Mouse (Mus musculus) bone marrow macrophage, adult 2 months (primary cell): ENCODE results near the gene Ahnak2. TPM values are rescaled to one million over a fixed set of nuclear protein-coding genes. Genes with fewer than 3 reads are reported as not detected.
A peak's percentile ranks its signal among the peaks of the same experiment; 100 is the strongest.

Source experiments
- H3K27ac ChIP-seq: 2 replicates; pipeline ENCODE4 v1.5.1; 2012; ENCODE audit warnings: low read depth, low read length; ENCODE audit not compliant: insufficient read depth
- H3K4me1 ChIP-seq: 2 replicates; pipeline ENCODE4 v1.6.1; 2012; ENCODE audit warnings: low read length; ENCODE audit not compliant: control insufficient read depth, insufficient read depth
- H3K4me3 ChIP-seq: 2 replicates; pipeline ENCODE4 v1.5.1; 2012; ENCODE audit warnings: mild to moderate bottlenecking, low read length, moderate library complexity; ENCODE audit not compliant: insufficient read depth
- CTCF ChIP-seq: IDR thresholded peaks from 2 replicates; pipeline ENCODE4 v1.5.1; 2012; ENCODE audit warnings: low read depth, mild to moderate bottlenecking, low read length, moderate library complexity
- POLR2A ChIP-seq: IDR thresholded peaks from 2 replicates; pipeline ENCODE4 v1.6.1; 2012; ENCODE audit warnings: mild to moderate bottlenecking, low read depth, low read length, borderline replicate concordance
- polyA plus RNA-seq: library from polyadenylated mRNA; stranded (reverse); fragments of >200 nt; gene quantifications from 2 replicates; pipeline ENCODE4 v1.2.4, GENCODE M21; 2012; ENCODE audit not compliant: missing spikeins, insufficient read depth, insufficient read length

Gene Ahnak2
- polyA plus RNA-seq, 1 experiment: 27.3 TPM

DNA sequence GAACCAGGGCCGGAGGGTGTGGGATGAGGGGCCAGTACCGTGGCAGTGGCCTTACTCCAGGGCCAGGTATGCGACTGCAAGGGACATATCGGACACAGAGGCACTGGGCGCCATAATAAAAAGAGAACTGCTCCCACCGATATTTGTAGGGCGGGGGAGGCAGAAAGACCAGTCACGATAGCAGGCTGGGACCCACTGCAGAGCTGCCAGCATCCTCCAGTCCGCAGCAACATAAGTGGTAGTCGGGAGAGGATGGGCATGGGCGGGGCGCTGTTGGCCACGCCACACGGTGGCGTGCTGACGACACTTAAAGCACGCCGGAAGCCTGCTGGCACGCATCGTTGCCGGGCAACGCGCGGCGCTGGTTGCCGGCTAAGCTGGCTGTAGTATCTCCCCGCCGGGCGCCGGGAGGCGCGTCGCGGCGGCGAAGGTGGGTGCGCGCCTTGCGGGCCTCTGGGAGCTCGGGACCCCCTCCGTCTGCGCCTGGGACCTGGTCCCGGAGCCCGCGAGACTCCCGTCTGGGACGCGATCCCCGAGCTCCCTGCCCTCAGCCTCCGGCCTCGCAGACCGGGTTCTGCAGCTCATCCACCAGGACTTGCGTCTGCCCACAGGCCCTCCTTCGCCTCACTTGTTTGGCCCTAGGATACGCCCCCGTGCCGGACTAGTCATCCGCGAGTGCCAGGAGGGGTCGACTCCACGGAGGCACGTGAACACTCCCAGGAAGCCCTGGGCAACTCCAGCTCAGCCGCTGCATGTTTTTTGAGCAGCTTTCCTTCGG is 6.3 kb upstream of the Ahnak2 start, which contains the start of gene Clba1:
Gene Clba1 (plus strand): TSS at position 351 of the 778 bp plus-strand sequence.
- H3K27ac ChIP-seq: no peak within 1 kb of the TSS
- TF ChIP-seq POLR2A (no peak), CTCF (no peak)

DNA sequence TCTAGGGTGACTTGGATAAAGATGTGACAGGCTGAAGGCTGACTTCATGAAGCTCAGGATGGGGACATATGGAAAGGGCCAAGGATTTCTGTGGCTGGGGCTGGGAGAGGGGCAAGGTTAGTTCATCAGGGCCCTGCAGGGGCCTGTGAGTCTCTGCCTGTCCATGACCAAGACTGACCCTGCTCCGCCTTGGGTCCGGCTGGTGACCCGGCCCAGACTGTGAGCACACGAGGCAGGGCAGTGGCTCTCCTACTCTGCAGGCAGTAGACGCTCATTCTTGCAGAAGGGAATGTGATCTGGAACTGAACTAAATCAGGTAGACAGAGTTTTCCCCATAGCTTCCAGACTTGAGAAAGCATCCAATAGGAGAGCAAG is 5.7 kb upstream of the Ahnak2 start:
- TF ChIP-seq POLR2A (no peak), CTCF (no peak)
- no peak overlapping the region for H3K27ac ChIP-seq
- H3K4me3 ChIP-seq: no peak overlapping the region
- no peaks in the 10 kb centered on the region for H3K4me1 ChIP-seq

More for the DNA sequence above, 6.3 kb upstream of the Ahnak2 start, which contains the start of gene Clba1:
- H3K4me1 ChIP-seq: no peaks in the 10 kb centered on the region
- peak within 1 kb of the TSS; percentile 77 for H3K4me3 ChIP-seq

DNA sequence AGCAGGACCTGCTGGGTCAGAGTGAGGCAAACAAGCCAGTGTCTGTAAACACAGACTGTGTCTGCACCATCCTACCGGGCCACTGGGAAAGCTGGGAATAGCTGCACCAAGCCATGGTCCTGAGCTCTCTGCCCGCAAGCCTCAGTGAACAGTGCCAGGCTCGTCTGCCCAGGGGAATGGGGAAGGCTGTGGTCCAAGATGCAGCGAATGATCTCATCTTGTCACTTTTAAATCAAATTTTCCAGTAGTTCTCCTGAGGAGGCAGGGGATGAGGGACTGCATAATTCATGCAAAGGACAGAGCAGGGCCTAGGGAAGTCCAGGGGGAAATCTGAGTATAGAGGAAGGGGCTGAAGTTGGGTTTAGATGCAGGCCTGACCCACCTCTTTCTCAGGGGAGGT is 5.3 kb upstream of the Ahnak2 start:
- Histone ChIP-seq H3K4me3 (no peak overlapping the region), H3K27ac (no peak overlapping the region), H3K4me1 (no peaks in the 10 kb centered on the region)
- TF ChIP-seq POLR2A (no peak), CTCF (no peak)

DNA sequence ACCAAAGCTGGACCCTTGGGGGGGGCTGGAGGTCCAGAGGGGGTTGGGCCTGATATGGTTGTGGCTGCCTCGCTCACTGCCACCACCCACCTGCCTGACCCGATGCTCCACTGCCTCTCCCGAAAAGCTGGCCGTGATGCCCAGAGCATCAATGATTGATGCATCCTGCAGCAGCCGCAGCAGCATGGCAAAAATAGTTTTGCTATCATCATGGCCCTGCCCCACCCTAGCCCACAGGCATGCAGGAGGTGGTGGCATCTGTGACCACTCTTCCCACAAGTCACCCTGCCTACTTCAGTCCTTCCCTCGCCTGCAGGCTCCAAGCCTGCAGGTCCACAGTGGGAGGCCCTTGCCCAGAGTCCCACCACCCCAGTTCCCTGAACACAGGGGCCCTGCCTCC is 3.6 kb upstream of the Ahnak2 start:
- H3K4me3 ChIP-seq: no peak overlapping the region
- H3K27ac ChIP-seq: no peak overlapping the region
- TF ChIP-seq POLR2A (no peak), CTCF (no peak)
- peaks cover 2% of the 10 kb centered on the region; the same call in 1 of the 2 replicates for H3K4me1 ChIP-seq

DNA sequence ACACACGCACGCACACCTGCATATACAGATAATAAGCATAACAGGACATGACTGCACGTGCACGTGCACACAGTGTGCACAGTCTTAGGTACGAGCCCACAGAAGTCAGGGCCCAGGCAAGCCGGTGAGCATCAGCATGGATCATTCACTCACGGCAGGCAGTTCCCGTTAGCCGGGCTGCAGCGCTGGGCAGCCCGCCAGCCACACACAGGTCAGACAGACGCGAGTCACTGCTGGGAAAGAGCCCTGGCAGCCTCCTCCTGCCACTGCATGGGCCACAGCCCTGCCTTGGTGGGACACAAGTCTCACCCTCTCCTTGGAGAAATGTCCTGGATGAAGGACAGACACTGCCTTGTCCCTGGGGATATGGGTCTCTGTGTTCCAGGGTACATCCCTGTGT is 1.6 kb upstream of the Ahnak2 start:
- no peak overlapping the region for H3K27ac ChIP-seq
- TF ChIP-seq CTCF: no peak
- TF ChIP-seq POLR2A: no peak
- H3K4me1 ChIP-seq: peaks cover 10% of the 10 kb centered on the region
- H3K4me3 ChIP-seq: no peak overlapping the region

DNA sequence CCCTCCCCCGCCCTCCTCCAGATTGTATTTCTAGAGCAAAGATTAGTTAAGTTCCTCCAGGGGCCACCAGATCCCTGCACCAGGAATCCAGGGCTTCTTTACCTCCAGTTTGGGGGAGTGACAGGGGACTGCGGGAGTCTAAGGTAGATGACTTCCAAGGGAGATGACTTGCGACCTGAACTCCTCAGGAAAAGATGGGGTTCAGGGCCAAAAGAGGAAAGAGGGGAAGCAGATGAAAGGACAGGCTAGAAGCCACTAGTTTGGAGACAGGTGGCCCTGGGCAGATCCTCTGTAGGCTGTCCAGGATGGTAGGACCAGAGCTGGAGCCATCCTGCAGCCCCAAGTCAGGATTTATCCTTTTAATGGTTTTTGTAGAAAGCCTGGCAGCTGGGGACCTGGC is 460 bp upstream of the Ahnak2 start:
- Histone ChIP-seq H3K27ac (no peak overlapping the region), H3K4me1 (peaks cover 14% of the 10 kb centered on the region), H3K4me3 (no peak overlapping the region)
- no peak for TF ChIP-seq CTCF
- TF ChIP-seq POLR2A: no peak

DNA sequence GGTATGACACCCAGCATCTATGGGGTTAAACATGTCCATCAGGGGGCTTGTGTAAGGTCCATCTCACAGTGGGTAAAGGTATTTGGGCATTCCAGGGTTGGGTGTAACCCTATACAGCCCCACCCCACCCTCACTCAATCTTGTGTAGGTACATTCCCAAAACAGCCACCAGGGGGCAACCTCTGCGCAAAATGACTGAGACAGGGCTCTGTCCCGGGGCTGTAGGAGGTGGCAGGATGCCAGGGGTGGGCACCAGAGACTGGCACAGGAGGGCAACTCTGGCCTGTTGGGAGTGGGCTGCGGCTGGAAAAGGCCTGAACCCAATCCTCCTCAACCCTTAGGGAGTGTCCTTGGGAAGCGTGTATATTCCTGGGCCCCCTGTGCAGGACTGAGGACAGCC is 2.0 kb downstream of the Ahnak2 start:
- TF ChIP-seq POLR2A (no peak), CTCF (peak; percentile 71)
- H3K27ac ChIP-seq: no peak overlapping the region
- H3K4me3 ChIP-seq: no peak overlapping the region
- peaks cover 35% of the 10 kb centered on the region for H3K4me1 ChIP-seq

DNA sequence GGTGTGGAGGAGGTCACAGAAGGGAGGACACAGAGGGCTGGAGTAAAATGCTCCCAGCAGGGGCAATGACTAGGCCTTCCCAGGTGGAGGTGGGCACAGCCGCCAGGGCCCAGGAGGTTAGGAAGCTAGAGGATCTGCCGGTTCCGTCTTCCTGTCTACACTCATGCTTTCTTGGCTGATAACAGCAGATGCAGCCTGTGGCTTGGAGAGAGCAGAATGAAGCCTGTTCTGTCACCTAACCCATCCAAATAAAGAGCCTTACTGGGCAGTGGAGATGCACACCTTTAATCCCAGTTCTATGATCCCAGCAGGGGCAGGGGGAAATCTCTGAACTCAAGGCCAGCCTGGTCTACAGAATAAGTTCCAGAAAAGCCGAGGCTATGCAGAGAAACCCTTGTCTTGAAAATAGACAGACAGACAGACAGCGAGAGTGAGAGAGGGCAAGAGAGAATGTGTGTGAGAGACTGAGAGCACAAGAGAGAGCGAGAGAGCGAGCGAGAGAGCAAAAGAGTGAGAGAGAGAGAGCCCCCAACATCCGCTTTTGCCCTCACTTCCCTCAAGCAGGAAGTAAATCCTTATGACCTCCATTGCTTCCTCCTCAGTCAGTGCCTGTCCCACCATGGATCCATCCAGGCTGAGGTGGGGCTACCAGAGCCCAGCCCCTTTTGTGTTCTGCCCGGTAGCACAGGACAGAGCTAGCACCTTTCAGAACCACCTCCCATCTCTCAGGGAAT is 3.1 kb downstream of the Ahnak2 start:
- no peak for TF ChIP-seq POLR2A
- TF ChIP-seq CTCF: no peak
- peaks cover 43% of the 10 kb centered on the region for H3K4me1 ChIP-seq
- H3K27ac ChIP-seq: no peak overlapping the region
- H3K4me3 ChIP-seq: no peak overlapping the region

DNA sequence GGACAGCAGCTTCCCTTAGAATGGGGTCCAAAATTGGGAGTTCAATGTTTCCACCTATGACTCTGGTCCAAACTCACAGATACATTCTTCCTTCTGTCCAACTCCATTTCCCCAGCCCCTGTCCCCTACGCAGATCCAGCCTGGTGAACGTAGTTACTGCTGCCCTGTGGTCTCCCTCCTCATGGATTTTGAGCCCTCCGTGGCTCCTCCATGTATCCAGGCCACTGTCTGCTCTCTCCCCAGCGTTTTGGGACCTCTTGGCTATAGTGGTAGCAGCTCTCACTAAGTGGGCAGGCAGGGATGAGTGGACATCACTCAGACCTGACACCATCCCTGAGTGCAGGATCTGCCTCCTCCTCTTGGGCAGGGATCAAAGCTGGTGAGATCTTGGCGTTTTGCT is 3.7 kb downstream of the Ahnak2 start:
- TF ChIP-seq CTCF: no peak
- no peak for TF ChIP-seq POLR2A
- H3K4me1 ChIP-seq: peaks cover 50% of the 10 kb centered on the region
- H3K27ac ChIP-seq: no peak overlapping the region
- no peak overlapping the region for H3K4me3 ChIP-seq

DNA sequence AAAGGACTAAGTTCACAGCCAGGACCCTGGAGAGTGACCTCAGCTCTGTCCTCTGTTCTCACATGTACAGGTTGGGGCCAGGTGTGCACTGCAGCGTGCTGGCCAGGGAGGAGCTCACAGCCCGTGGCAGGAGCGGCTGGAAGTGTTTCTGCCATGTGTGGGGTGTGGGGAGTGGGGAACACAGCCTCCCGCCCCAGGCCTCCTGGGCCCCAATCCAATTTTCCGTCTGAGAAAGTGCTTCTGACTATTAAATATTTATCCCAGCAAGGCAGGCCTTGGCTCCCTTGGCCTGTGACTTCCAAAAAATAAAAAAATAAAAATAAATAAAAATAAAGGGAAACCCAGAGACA is 4.2 kb downstream of the Ahnak2 start:
- Histone ChIP-seq H3K4me1 (peaks cover 54% of the 10 kb centered on the region), H3K4me3 (no peak overlapping the region), H3K27ac (no peak overlapping the region)
- no peak for TF ChIP-seq POLR2A
- no peak for TF ChIP-seq CTCF
